Mouse (Mus musculus): ENCODE results near the gene Hectd4. TPM values are rescaled to one million over a fixed set of nuclear protein-coding genes. Genes with fewer than 3 reads are reported as not detected.

Hectd4 gene
- polyA plus RNA-seq, 1 experiment from 2014 or later: 7.8 TPM

GRCm38 (mm10) chr5:121262415-121262814, 42.4 kb downstream of the Hectd4 start:
- no peak for ATAC-seq (ENCODE audit: insufficient number of reproducible peaks, insufficient read depth, low FRiP score, low TSS enrichment)
- WGBS: 89% methylated on average over 8 of the region's 8 CpGs
- Histone ChIP-seq H3K4me2 (replicated peaks) (no peak overlapping the region), H3K4me3 (no peak overlapping the region), H3K9ac (no peak overlapping the region), H3K4me1 (no peaks in the 10 kb centered on the region), H3K27me3 (no peaks in the 10 kb centered on the region), H3K27ac (no peak overlapping the region), H3K36me3 (peaks cover 33% of the 10 kb centered on the region), H3K9me3 (no peaks in the 10 kb centered on the region)

- Histone ChIP-seq H3K27me3 (no peaks in the 10 kb centered on the region), H3K9ac (no peak overlapping the region), H3K4me1 (no peaks in the 10 kb centered on the region), H3K27ac (no peak overlapping the region), H3K4me2 (replicated peaks) (no peak overlapping the region), H3K36me3 (peaks cover 45% of the 10 kb centered on the region), H3K4me3 (no peak overlapping the region), H3K9me3 (no peaks in the 10 kb centered on the region)
- ATAC-seq (ENCODE audit: insufficient number of reproducible peaks, insufficient read depth, low FRiP score, low TSS enrichment): no peak
- 92% methylated on average over 2 of the region's 2 CpGs for WGBS
These were observed 44.6 kb downstream of the Hectd4 start for GRCm38 (mm10) chr5:121264593-121264992.

GRCm38 (mm10) chr5:121266741-121267382, 46.8 kb downstream of the Hectd4 start:
- Histone ChIP-seq H3K27me3 (no peaks in the 10 kb centered on the region), H3K9me3 (no peaks in the 10 kb centered on the region), H3K4me1 (no peaks in the 10 kb centered on the region), H3K27ac (no peak overlapping the region), H3K36me3 (peaks cover 50% of the 10 kb centered on the region), H3K9ac (no peak overlapping the region), H3K4me3 (no peak overlapping the region), H3K4me2 (replicated peaks) (no peak overlapping the region)
- ATAC-seq (ENCODE audit: insufficient number of reproducible peaks, insufficient read depth, low FRiP score, low TSS enrichment): no peak
- WGBS: 89% methylated on average over 7 of the region's 7 CpGs

- no peak for ATAC-seq (ENCODE audit: insufficient number of reproducible peaks, insufficient read depth, low FRiP score, low TSS enrichment)
- Histone ChIP-seq H3K4me2 (replicated peaks) (no peak overlapping the region), H3K27ac (no peak overlapping the region), H3K27me3 (no peaks in the 10 kb centered on the region), H3K9me3 (no peaks in the 10 kb centered on the region), H3K4me1 (no peaks in the 10 kb centered on the region), H3K9ac (no peak overlapping the region), H3K36me3 (peaks cover 60% of the 10 kb centered on the region), H3K4me3 (no peak overlapping the region)
- WGBS: 85% methylated on average over 7 of the region's 7 CpGs
These were observed 51.0 kb downstream of the Hectd4 start for GRCm38 (mm10) chr5:121271046-121271445.

GRCm38 (mm10) chr5:121276808-121277207, 56.8 kb downstream of the Hectd4 start:
- no peaks in the 10 kb centered on the region for H3K27me3 ChIP-seq
- H3K9ac ChIP-seq: no peak overlapping the region
- WGBS: 80% methylated on average over 1 of the region's 1 CpGs
- H3K4me3 ChIP-seq: no peak overlapping the region
- ATAC-seq (ENCODE audit: insufficient number of reproducible peaks, insufficient read depth, low FRiP score, low TSS enrichment): no peak
- no peaks in the 10 kb centered on the region for H3K4me1 ChIP-seq
- H3K9me3 ChIP-seq: no peaks in the 10 kb centered on the region
- peaks cover 50% of the 10 kb centered on the region for H3K36me3 ChIP-seq
- no peak overlapping the region for H3K27ac ChIP-seq
- H3K4me2 ChIP-seq (replicated peaks): no peak overlapping the region

- no peak for ATAC-seq (ENCODE audit: insufficient number of reproducible peaks, insufficient read depth, low FRiP score, low TSS enrichment)
These were observed 60.4 kb downstream of the Hectd4 start for GRCm38 (mm10) chr5:121280456-121280855.

GRCm38 (mm10) chr5:121283051-121283450, 63.0 kb downstream of the Hectd4 start:
- H3K4me1 ChIP-seq: no peaks in the 10 kb centered on the region
- peaks cover 62% of the 10 kb centered on the region for H3K36me3 ChIP-seq
- H3K4me2 ChIP-seq (replicated peaks): no peak overlapping the region
- H3K27ac ChIP-seq: no peak overlapping the region
- H3K4me3 ChIP-seq: no peak overlapping the region
- ATAC-seq (ENCODE audit: insufficient number of reproducible peaks, insufficient read depth, low FRiP score, low TSS enrichment): no peak
- H3K27me3 ChIP-seq: no peaks in the 10 kb centered on the region
- 94% methylated on average over 9 of the region's 9 CpGs for WGBS
- no peak overlapping the region for H3K9ac ChIP-seq
- no peaks in the 10 kb centered on the region for H3K9me3 ChIP-seq

More at GRCm38 (mm10) chr5:121280456-121280855, 60.4 kb downstream of the Hectd4 start:
- Histone ChIP-seq H3K36me3 (peaks cover 47% of the 10 kb centered on the region), H3K9ac (no peak overlapping the region), H3K4me1 (no peaks in the 10 kb centered on the region), H3K9me3 (no peaks in the 10 kb centered on the region), H3K4me2 (replicated peaks) (no peak overlapping the region), H3K27me3 (no peaks in the 10 kb centered on the region), H3K27ac (no peak overlapping the region), H3K4me3 (no peak overlapping the region)
- 94% methylated on average over 4 of the region's 4 CpGs for WGBS

GRCm38 (mm10) chr5:121284816-121285215, 64.8 kb downstream of the Hectd4 start:
- Histone ChIP-seq H3K4me3 (no peak overlapping the region), H3K9ac (no peak overlapping the region), H3K4me1 (no peaks in the 10 kb centered on the region), H3K4me2 (replicated peaks) (no peak overlapping the region), H3K9me3 (no peaks in the 10 kb centered on the region), H3K36me3 (peaks cover 62% of the 10 kb centered on the region), H3K27me3 (no peaks in the 10 kb centered on the region), H3K27ac (no peak overlapping the region)
- ATAC-seq (ENCODE audit: insufficient number of reproducible peaks, insufficient read depth, low FRiP score, low TSS enrichment): no peak
- WGBS: 86% methylated on average over 5 of the region's 5 CpGs

GRCm38 (mm10) chr5:121287213-121287612, 67.2 kb downstream of the Hectd4 start:
- Histone ChIP-seq H3K27me3 (no peaks in the 10 kb centered on the region), H3K4me2 (replicated peaks) (no peak overlapping the region), H3K4me3 (no peak overlapping the region), H3K36me3 (peaks cover 62% of the 10 kb centered on the region), H3K9me3 (no peaks in the 10 kb centered on the region), H3K4me1 (no peaks in the 10 kb centered on the region), H3K27ac (no peak overlapping the region), H3K9ac (no peak overlapping the region)
- ATAC-seq (ENCODE audit: insufficient number of reproducible peaks, insufficient read depth, low FRiP score, low TSS enrichment): no peak
- WGBS: 92% methylated on average over 2 of the region's 2 CpGs

- no peak overlapping the region for H3K9ac ChIP-seq
- no peaks in the 10 kb centered on the region for H3K9me3 ChIP-seq
- 92% methylated on average over 3 of the region's 3 CpGs for WGBS
- H3K36me3 ChIP-seq: peaks cover 64% of the 10 kb centered on the region
- no peak overlapping the region for H3K4me2 ChIP-seq (replicated peaks)
- H3K27me3 ChIP-seq: no peaks in the 10 kb centered on the region
- no peak overlapping the region for H3K4me3 ChIP-seq
- H3K27ac ChIP-seq: no peak overlapping the region
- ATAC-seq (ENCODE audit: insufficient number of reproducible peaks, insufficient read depth, low FRiP score, low TSS enrichment): no peak
- H3K4me1 ChIP-seq: no peaks in the 10 kb centered on the region
These were observed 70.3 kb downstream of the Hectd4 start for GRCm38 (mm10) chr5:121290289-121290688.

GRCm38 (mm10) chr5:121292309-121293165, 72.5 kb downstream of the Hectd4 start:
- WGBS: 84% methylated on average over 16 of the region's 16 CpGs
- peaks cover 64% of the 10 kb centered on the region for H3K36me3 ChIP-seq
- no peak overlapping the region for H3K4me3 ChIP-seq
- no peak overlapping the region for H3K9ac ChIP-seq
- no peaks in the 10 kb centered on the region for H3K27me3 ChIP-seq
- no peaks in the 10 kb centered on the region for H3K9me3 ChIP-seq
- H3K4me1 ChIP-seq: no peaks in the 10 kb centered on the region
- no peak overlapping the region for H3K27ac ChIP-seq
- H3K4me2 ChIP-seq (replicated peaks): no peak overlapping the region
- ATAC-seq (ENCODE audit: insufficient number of reproducible peaks, insufficient read depth, low FRiP score, low TSS enrichment): no peak

GRCm38 (mm10) chr5:121305009-121305408, 85.0 kb downstream of the Hectd4 start:
- H3K36me3 ChIP-seq: peaks cover 88% of the 10 kb centered on the region
- H3K4me3 ChIP-seq: no peak overlapping the region
- ATAC-seq (ENCODE audit: insufficient number of reproducible peaks, insufficient read depth, low FRiP score, low TSS enrichment): no peak
- H3K27me3 ChIP-seq: no peaks in the 10 kb centered on the region
- WGBS: 81% methylated on average over 7 of the region's 7 CpGs
- H3K4me2 ChIP-seq (replicated peaks): no peak overlapping the region
- H3K9ac ChIP-seq: no peak overlapping the region
- no peaks in the 10 kb centered on the region for H3K9me3 ChIP-seq
- no peaks in the 10 kb centered on the region for H3K4me1 ChIP-seq
- H3K27ac ChIP-seq: no peak overlapping the region
